In genomic region chr4:85677621-85678020, GRCm38 (mm10) we compare ENCODE assay signal across 18 mouse cellular contexts.
"Had no signal": no experiment of that assay in that cellular context is flagged by ENCODE, and none has a peak within 500 bp of the region (broad histone marks: within the 10 kb centered on the region; RNA-seq: fewer than 3 reads in every experiment).

No protein-coding gene starts in this region.

- H3K4me3 ChIP-seq: limb, embryonic 13.5 days; liver, embryonic 13.5 days; stomach, embryonic 15.5 days had no signal

- H3K4me1 ChIP-seq: limb, embryonic 13.5 days; liver, embryonic 13.5 days; stomach, embryonic 15.5 days had no signal

- ATAC-seq: intestine, postnatal 0 days had no signal

- DNase-seq: kidney, adult 8-10 months; kidney, postnatal 36 days; left cerebral cortex, postnatal 4 days; liver, embryonic 13.5 days; lung, adult 2 months; lung, postnatal 14 days; lung, postnatal 4 days; midbrain, embryonic 14.5 days; retina, postnatal 1 day; right cerebral cortex, postnatal 25 days; spleen, adult 18-20 months; thymus, adult 2 months; thymus, postnatal 14 days; thymus, postnatal 4 days had no signal

- H3K4me2 ChIP-seq: limb, embryonic 13.5 days; liver, embryonic 13.5 days; midbrain, embryonic 11.5 days; stomach, embryonic 15.5 days had no signal

- H3K27ac ChIP-seq: limb, embryonic 13.5 days; liver, embryonic 13.5 days; stomach, embryonic 15.5 days had no signal

- H3K9ac ChIP-seq: limb, embryonic 13.5 days; liver, embryonic 13.5 days; stomach, embryonic 15.5 days had no signal

- H3K9me3 ChIP-seq: limb, embryonic 13.5 days; liver, embryonic 13.5 days; stomach, embryonic 15.5 days had no signal

- H3K27me3 ChIP-seq: limb, embryonic 13.5 days; liver, embryonic 13.5 days; stomach, embryonic 15.5 days had no signal

- H3K36me3 ChIP-seq: limb, embryonic 13.5 days; liver, embryonic 13.5 days; stomach, embryonic 15.5 days had no signal
